ENCODE assay signal across 8 mouse cellular contexts in the genomic region with DNA sequence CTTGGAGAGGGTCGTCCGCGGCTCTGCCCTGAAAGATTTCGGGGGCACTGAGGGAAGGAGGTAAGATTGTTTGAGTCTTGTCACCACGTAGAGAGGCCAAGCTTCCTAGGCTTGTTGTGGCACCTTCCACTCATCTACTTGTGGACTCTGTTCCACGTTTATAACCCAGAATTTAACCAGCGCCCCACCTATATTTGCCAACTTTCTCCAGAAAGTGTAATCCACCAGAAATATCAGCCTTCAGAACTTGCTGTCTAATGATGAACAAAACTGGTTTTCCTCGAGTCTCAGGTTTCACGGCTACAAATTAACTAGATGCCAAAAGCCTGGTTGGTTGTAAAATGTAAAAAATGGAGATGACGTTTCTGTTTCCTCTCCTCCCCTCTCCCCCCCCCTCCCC. TPM values are rescaled to one million over a fixed set of nuclear protein-coding genes. Genes with fewer than 3 reads are reported as not detected.
DNase-seq lines count a peak whose midpoint lies in the region; ATAC-seq and TF ChIP-seq lines count a peak whose summit lies in the region.

No protein-coding gene starts in this region.

- H3K4me1 ChIP-seq in embryonic facial prominence, embryonic 14.5 days (ENCODE audit: control insufficient read depth, insufficient read depth, low read length), result 0 out of 2 replicates have a peak, but pooled peaks cover 2% of the 10 kb centered on the region
- no peaks in the 10 kb centered on the region for H3K4me1 ChIP-seq in kidney, postnatal 0 days (replicated peaks; ENCODE audit: insufficient read depth, low read length)

- H3K9me3 ChIP-seq in embryonic facial prominence, embryonic 14.5 days (ENCODE audit: control insufficient read depth, low read length), result no peaks in the 10 kb centered on the region
- H3K9me3 ChIP-seq in kidney, postnatal 0 days (replicated peaks; ENCODE audit: low read length), result no peaks in the 10 kb centered on the region

- intact Hi-C loops in left cerebral cortex, postnatal 14 days (cut with DNase I), result loop anchor here (2.0 kb wide), 1 partner anchor 17 kb away; no protein-coding TSS in a partner anchor

- H3K4me3 ChIP-seq in layer of hippocampus, adult 2 months, result peak overlapping the region; percentile 60
- H3K4me3 ChIP-seq in embryonic facial prominence, embryonic 14.5 days (ENCODE audit: low read depth, low read length), result peak overlapping the region; percentile 46
- peak overlapping the region; percentile 45 for H3K4me3 ChIP-seq in kidney, postnatal 0 days (replicated peaks; ENCODE audit: low read depth, low read length)

- H3K36me3 ChIP-seq in embryonic facial prominence, embryonic 14.5 days (ENCODE audit: control insufficient read depth, insufficient read depth, low read length), result peaks cover 4% of the 10 kb centered on the region; the same call in 1 of the 2 replicates
- H3K36me3 ChIP-seq in kidney, postnatal 0 days (ENCODE audit: insufficient read depth, low read length), result 0 out of 2 replicates have a peak, but pooled peaks cover 5% of the 10 kb centered on the region

- peak overlapping the region; percentile 94 for H3K27ac ChIP-seq in layer of hippocampus, adult 2 months
- H3K27ac ChIP-seq in embryonic facial prominence, embryonic 14.5 days (replicated peaks; ENCODE audit: low read depth, low read length), result peak overlapping the region; percentile 82
- H3K27ac ChIP-seq in kidney, postnatal 0 days, result peak overlapping the region; percentile 89

- no peak for ATAC-seq in embryonic facial prominence, embryonic 14.5 days (ENCODE audit: low read depth)
- 0 out of 2 replicates have a peak, but pooled peaks have one; percentile 12 for ATAC-seq in kidney, postnatal 0 days (replicated peaks; ENCODE audit: low FRiP score, low read depth)

- TF ChIP-seq CTCF in layer of hippocampus, adult 2 months (conservative IDR thresholded peaks at IDR 0.05), result no peak
- no peak for TF ChIP-seq CTCF in kidney, postnatal 0 days (IDR thresholded peaks at IDR 0.05; ENCODE audit: low read depth)

- 3% methylated on average over 10 of the region's 10 CpGs for WGBS in embryonic facial prominence, embryonic 14.5 days
- WGBS in kidney, postnatal 0 days, result 2% methylated on average over 10 of the region's 10 CpGs

- H3K27me3 ChIP-seq in embryonic facial prominence, embryonic 14.5 days (replicated peaks; ENCODE audit: control insufficient read depth, insufficient read depth, low read length), result no peaks in the 10 kb centered on the region
- H3K27me3 ChIP-seq in kidney, postnatal 0 days (ENCODE audit: insufficient read depth, low read length), result no peaks in the 10 kb centered on the region

- peak overlapping the region; percentile 60 for H3K9ac ChIP-seq in embryonic facial prominence, embryonic 14.5 days (ENCODE audit: low read depth, low read length)
- peak overlapping the region; percentile 54 for H3K9ac ChIP-seq in kidney, postnatal 0 days (ENCODE audit: low read depth, low read length)

- peak overlapping the region; percentile 80 for H3K4me2 ChIP-seq in embryonic facial prominence, embryonic 14.5 days (ENCODE audit: low read depth, low read length)
- H3K4me2 ChIP-seq in kidney, postnatal 0 days (ENCODE audit: low read length), result peak overlapping the region; percentile 83

- DNase-seq in layer of hippocampus, adult 2 months (ENCODE audit: low spot score in 2 of 2), result no peak
- no peak for DNase-seq in layer of hippocampus, postnatal 14 days (ENCODE audit: low spot score in 2 of 2)
- peak; percentile 71 for DNase-seq in embryonic facial prominence, embryonic 14.5 days (ENCODE audit: low spot score)
- DNase-seq in kidney, postnatal 0 days (ENCODE audit: low spot score), result peak; percentile 75
- peak; percentile 56 for DNase-seq in naive thymus-derived CD4-positive, alpha-beta T cell, adult 2 months (ENCODE audit: low read depth)
- no peak for DNase-seq in cerebellum, postnatal 10 days
- DNase-seq in left cerebral cortex, postnatal 14 days (ENCODE audit: low spot score in 2 of 2), result no peak
- no peak for DNase-seq in ovary, postnatal 10 days (ENCODE audit: low spot score)

RNA-seq across cellular contexts. Expression of gene Dusp18, which starts 0.4 kb away (rescaled TPM):
- 10 to 100 TPM; 24.6 to 26.0 TPM for total RNA-seq in layer of hippocampus, adult 2 months (2021)
- 10 to 100 TPM; 23.8 to 24.0 TPM for total RNA-seq in layer of hippocampus, postnatal 14 days (2021)
- 10.0 and 10.5 TPM in 2 replicates for polyA plus RNA-seq in embryonic facial prominence, embryonic 14.5 days (2014; fragmentation: Nextera tagmentation; extraction: Ambion mirVana)
- 10.1 and 10.7 TPM in 2 replicates for polyA plus RNA-seq in kidney, postnatal 0 days (2015; fragmentation: Nextera tagmentation; extraction: Ambion mirVana)
- total RNA-seq in left cerebral cortex, postnatal 14 days (2021), result 10 to 100 TPM; 24.0 to 29.6 TPM

RNA-seq across cellular contexts. Expression of gene 4921536K21Rik, which starts 0.6 kb away (rescaled TPM):
- under 1 TPM; 0.39 to 0.41 TPM for total RNA-seq in layer of hippocampus, adult 2 months (2021)
- total RNA-seq in layer of hippocampus, postnatal 14 days (2021), result under 1 TPM; 0.24 to 0.81 TPM
- 0.17 and 0.21 TPM in 2 replicates for polyA plus RNA-seq in embryonic facial prominence, embryonic 14.5 days (2014; fragmentation: Nextera tagmentation; extraction: Ambion mirVana)
- 0.42 and 0.45 TPM in 2 replicates for polyA plus RNA-seq in kidney, postnatal 0 days (2015; fragmentation: Nextera tagmentation; extraction: Ambion mirVana)
- total RNA-seq in left cerebral cortex, postnatal 14 days (2021), result under 1 TPM; 0.40 to 0.49 TPM

RNA-seq across cellular contexts. Expression of gene Slc35e4, which starts 19.0 kb away (rescaled TPM):
- total RNA-seq in layer of hippocampus, adult 2 months (2021), result 10 to 100 TPM; 16.9 TPM
- 10 to 100 TPM; 21.9 to 22.3 TPM for total RNA-seq in layer of hippocampus, postnatal 14 days (2021)
- 5.8 and 6.4 TPM in 2 replicates for polyA plus RNA-seq in embryonic facial prominence, embryonic 14.5 days (2014; fragmentation: Nextera tagmentation; extraction: Ambion mirVana)
- polyA plus RNA-seq in kidney, postnatal 0 days (2015; fragmentation: Nextera tagmentation; extraction: Ambion mirVana), result 6.6 and 6.9 TPM in 2 replicates
- total RNA-seq in left cerebral cortex, postnatal 14 days (2021), result 10 to 100 TPM; 24.1 to 26.1 TPM

RNA-seq across cellular contexts. Expression of gene Osbp2, which starts 31.8 kb away (rescaled TPM):
- 10 to 100 TPM; 81.4 to 86.7 TPM for total RNA-seq in layer of hippocampus, adult 2 months (2021)
- total RNA-seq in layer of hippocampus, postnatal 14 days (2021), result 10 to 100 TPM; 82.8 to 89.6 TPM
- polyA plus RNA-seq in embryonic facial prominence, embryonic 14.5 days (2014; fragmentation: Nextera tagmentation; extraction: Ambion mirVana), result 0.93 and 1.3 TPM in 2 replicates
- polyA plus RNA-seq in kidney, postnatal 0 days (2015; fragmentation: Nextera tagmentation; extraction: Ambion mirVana), result 1.3 and 1.9 TPM in 2 replicates
- 100 to 1,000 TPM; 153 to 161 TPM for total RNA-seq in left cerebral cortex, postnatal 14 days (2021)

RNA-seq across cellular contexts. Expression of gene Tcn2, which starts 36.5 kb away (rescaled TPM):
- total RNA-seq in layer of hippocampus, adult 2 months (2021), result 10 to 100 TPM; 18.5 to 19.4 TPM
- total RNA-seq in layer of hippocampus, postnatal 14 days (2021), result 10 to 100 TPM; 17.6 to 20.3 TPM
- 49.0 and 50.4 TPM in 2 replicates for polyA plus RNA-seq in embryonic facial prominence, embryonic 14.5 days (2014; fragmentation: Nextera tagmentation; extraction: Ambion mirVana)
- 233 and 274 TPM in 2 replicates for polyA plus RNA-seq in kidney, postnatal 0 days (2015; fragmentation: Nextera tagmentation; extraction: Ambion mirVana)
- total RNA-seq in left cerebral cortex, postnatal 14 days (2021), result 10 to 100 TPM; 15.9 to 18.4 TPM

Comparison
In these comparisons a context has a peak if more than half of its experiments do, and no peak if none do; other contexts are left out.
1. DNase-seq: peak in embryonic facial prominence, embryonic 14.5 days (single experiment), kidney, postnatal 0 days (single experiment) and naive thymus-derived CD4-positive, alpha-beta T cell, adult 2 months (single experiment); none in layer of hippocampus, adult 2 months (0 of 2), layer of hippocampus, postnatal 14 days (0 of 2), cerebellum, postnatal 10 days (0 of 2), left cerebral cortex, postnatal 14 days (0 of 2) and ovary, postnatal 10 days (single experiment).
2. Peak in every context shown above with its lines, with median percentiles within 50 percentile points of each other: H3K27ac ChIP-seq and H3K4me3 ChIP-seq.